Mouse (Mus musculus) spleen, adult 10 weeks (tissue): ENCODE measurements around the gene Bcam. TPM values are rescaled to one million over a fixed set of nuclear protein-coding genes. Genes with fewer than 3 reads are reported as not detected.

ENCODE experiments used
- polyA plus RNA-seq: library from polyadenylated mRNA; stranded (reverse); fragments of 350-450 nt; fragmentation: Illumina TruSeq; extraction: RNeasy Lipid Tissue Mini Kit (QIAGEN cat#74804); gene quantifications from one replicate; pipeline ENCODE4 v1.2.3, GENCODE M21; 2015; ENCODE audit warnings: low replicate concordance; ENCODE audit not compliant: insufficient read depth

Bcam gene
- polyA plus RNA-seq = 2.9 TPM

DNA sequence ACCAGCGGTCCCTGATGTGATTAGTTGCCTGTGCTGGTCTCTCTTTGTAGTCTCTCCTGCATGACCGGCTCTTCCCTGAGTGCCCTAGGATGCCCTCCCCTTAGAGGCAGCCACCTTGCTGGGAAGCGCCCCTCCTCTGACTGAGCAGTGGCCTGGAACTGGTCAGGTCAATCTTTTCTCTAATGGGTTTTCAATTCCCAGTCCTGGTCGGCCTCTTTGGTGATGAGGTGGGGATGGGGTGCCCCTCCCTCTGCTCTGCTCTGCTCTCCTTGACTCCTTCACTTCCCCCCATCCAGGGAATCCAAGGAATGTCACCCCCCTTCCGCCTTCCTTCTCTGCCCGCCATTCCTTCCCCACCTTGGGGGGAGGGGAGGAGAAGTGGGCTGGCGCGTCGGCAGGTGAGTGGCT is at the start of gene Bcam:
Gene Bcam (minus strand): TSS at position 33 of the 408 bp plus-strand sequence.

DNA sequence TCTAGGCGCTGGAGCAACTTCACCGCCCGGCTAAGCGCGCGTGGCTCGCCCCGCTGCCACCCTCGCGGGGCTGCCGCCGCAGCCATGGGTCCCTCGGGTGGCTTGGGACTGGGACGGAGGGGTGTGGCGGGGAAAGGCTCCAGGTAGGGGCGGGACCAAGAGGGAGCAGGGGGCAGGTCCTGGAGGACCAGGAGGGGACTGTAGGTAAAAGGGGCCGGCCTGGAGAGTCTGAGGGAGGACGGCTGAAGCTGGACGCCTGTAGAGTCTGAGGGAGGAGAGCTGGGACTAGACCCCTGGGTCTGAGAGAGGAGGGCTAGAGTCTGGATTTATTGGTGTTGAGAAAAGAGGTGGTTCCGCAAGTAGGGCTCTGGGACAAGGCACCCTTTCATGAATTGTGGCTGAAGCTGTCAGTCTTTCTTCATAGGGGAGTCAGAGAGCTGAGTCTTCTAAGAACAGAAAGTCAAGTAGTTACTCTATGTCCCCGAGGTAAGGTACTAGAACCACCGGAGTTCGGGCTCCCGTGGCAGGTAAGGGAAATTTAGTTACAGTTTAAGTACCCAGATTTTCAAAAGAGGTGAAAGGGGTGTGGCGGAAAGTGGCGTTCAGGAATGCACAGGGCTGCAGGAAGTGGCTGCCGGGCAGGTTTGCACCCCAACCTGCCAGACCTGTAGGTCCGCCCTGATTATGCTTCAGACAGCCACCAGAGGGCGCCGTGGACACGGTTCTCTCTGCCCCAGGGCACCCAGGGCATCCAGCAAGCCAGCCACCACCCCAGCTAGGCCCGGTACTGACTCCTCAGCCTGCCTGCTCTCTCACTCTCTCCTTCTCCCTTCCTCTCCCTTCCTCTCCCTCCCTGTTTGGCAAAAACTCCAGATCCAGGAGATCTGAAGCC is 26.1 kb upstream of the Bcam start, which contains the start of gene Cblc:
Gene Cblc (minus strand): TSS at position 113 of the 892 bp plus-strand sequence.

DNA sequence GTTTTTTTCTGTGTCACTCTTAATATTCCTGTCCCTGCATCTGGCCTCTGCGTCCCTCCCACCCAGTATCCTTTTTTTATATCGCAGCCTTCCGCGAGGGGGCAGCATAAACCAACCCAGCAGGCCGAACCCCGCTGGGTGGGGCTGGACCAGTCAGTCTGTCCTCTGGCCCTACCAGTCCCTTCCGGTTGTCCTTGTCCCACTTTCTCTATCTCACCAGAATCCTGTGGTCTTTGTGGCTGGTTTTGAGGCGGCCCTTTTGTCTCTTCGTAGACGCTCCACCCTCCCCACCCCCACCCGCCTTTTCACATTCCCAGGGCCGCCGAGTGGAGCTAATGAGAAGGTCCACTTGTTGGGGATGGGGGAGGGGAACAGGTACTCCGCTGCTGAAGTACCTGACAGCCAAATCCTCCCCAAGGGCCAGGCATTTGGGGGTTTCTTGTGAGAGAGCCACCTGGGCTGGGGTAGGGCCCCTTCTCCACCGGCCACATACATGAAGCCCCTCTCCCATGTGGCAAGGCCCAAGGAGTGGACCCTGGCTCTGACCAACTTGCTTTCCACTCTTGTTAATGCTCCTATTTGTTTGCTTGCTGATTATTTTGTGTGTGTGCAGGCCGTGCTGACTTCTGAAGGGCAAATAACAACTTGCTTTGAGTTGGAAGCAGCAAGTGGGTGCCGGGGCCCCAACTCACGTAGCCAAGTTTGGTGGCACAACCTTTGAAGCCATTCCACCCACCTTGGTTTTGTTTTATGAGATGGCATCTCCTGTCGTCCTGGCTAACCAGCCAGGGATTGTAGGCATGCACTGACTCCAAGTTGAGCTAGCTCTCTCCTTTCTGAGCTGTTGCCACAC is 20.4 kb downstream of the Bcam start, which contains the start of gene Nectin2:
Gene Nectin2 (minus strand): TSS at position 267 of the 853 bp plus-strand sequence.

DNA sequence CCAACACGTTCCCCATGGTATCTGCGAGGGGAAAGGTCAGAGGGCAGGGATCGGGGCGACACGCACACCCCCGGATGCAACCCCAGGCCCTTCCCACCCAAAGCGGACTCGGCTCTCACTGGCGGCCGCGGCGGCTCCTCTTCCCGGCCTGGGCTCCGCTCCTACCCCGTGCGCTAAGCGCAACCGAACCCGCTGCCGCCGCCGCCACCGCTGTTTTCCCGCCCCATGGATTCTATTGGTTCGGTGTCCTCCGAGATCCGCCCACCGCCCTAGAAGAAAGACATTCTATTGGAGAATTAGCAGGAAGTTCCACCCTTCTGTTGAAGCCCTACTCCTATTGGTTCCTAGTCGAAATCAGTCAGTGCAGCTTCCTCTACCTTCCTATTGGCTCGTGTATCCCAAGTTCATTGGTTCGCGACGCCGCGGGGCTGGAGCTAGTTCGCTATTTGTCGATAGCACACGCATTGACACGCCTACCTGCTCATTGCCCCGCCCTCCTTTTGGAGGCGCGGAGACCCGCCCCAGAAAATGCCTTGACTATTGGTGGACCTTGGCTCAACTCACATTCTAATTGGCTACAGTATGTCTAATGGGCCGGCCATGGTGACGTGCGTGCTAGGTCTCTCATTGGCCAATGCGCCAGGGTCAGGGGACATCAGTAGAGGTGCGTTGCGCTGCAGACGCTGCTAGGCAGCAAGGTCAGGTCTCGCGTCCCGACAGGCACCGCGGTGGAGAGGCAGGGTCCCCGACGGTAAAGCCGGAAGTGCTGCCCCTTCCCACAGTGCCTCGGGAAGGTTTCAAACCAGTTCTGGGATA is 55.4 kb downstream of the Bcam start, which contains the start of gene Tomm40:
Gene Tomm40 (minus strand): TSS at position 200 of the 816 bp plus-strand sequence.

Other genes with a start within 250 kb of the Bcam start
- gene Ppp1r37, start 207.9 kb downstream of the Bcam start, polyA plus RNA-seq = 6.9 TPM
- gene Zfp296, start 193.7 kb downstream of the Bcam start, polyA plus RNA-seq = 2.5 TPM
- gene Gemin7, start 193.4 kb downstream of the Bcam start, polyA plus RNA-seq = 77.3 TPM
- gene Clasrp, start 166.5 kb downstream of the Bcam start, polyA plus RNA-seq = 39.0 TPM
- 33.2 TPM for gene Relb, start 141.6 kb downstream of the Bcam start, polyA plus RNA-seq
- 90.3 TPM for gene Clptm1, start 106.0 kb downstream of the Bcam start, polyA plus RNA-seq
- 2.6 TPM for gene Apoc2, start 93.1 kb downstream of the Bcam start, polyA plus RNA-seq
- gene Gm44805, start 89.6 kb downstream of the Bcam start, polyA plus RNA-seq = not detected
- gene Apoc4, start 89.5 kb downstream of the Bcam start, polyA plus RNA-seq = not detected
- 27.6 TPM for gene Apoc1, start 78.4 kb downstream of the Bcam start, polyA plus RNA-seq
- 297 TPM for gene Apoe, start 71.8 kb downstream of the Bcam start, polyA plus RNA-seq
- gene Tomm40, start 55.6 kb downstream of the Bcam start, polyA plus RNA-seq = 9.2 TPM
- gene Nectin2, start 20.5 kb downstream of the Bcam start, polyA plus RNA-seq = 6.5 TPM
- gene Cblc, start 25.8 kb upstream of the Bcam start, polyA plus RNA-seq = 0.40 TPM
- gene Bcl3, start 51.8 kb upstream of the Bcam start, polyA plus RNA-seq = 48.7 TPM
- gene Gm19345, start 81.0 kb upstream of the Bcam start, polyA plus RNA-seq = not detected
- 1.2 TPM for gene Ceacam16, start 90.3 kb upstream of the Bcam start, polyA plus RNA-seq
- gene Ceacam19, start 116.9 kb upstream of the Bcam start, polyA plus RNA-seq = 0.32 TPM
- gene Pvr, start 150.1 kb upstream of the Bcam start, polyA plus RNA-seq = 22.2 TPM
- 1.6 TPM for gene Igsf23, start 179.7 kb upstream of the Bcam start, polyA plus RNA-seq
- not detected for gene Ceacam20, start 194.4 kb upstream of the Bcam start, polyA plus RNA-seq
- gene Nlrp9b, start 220.4 kb upstream of the Bcam start, polyA plus RNA-seq = not detected